Mouse (Mus musculus): ENCODE measurements at regions not wholly inside any gene's neighbourhood (a gene's known extent, or its start where the extent isn't known, plus 50 kb on each side); places are given as distances from the start of the nearest gene placed in this dataset.

DNA sequence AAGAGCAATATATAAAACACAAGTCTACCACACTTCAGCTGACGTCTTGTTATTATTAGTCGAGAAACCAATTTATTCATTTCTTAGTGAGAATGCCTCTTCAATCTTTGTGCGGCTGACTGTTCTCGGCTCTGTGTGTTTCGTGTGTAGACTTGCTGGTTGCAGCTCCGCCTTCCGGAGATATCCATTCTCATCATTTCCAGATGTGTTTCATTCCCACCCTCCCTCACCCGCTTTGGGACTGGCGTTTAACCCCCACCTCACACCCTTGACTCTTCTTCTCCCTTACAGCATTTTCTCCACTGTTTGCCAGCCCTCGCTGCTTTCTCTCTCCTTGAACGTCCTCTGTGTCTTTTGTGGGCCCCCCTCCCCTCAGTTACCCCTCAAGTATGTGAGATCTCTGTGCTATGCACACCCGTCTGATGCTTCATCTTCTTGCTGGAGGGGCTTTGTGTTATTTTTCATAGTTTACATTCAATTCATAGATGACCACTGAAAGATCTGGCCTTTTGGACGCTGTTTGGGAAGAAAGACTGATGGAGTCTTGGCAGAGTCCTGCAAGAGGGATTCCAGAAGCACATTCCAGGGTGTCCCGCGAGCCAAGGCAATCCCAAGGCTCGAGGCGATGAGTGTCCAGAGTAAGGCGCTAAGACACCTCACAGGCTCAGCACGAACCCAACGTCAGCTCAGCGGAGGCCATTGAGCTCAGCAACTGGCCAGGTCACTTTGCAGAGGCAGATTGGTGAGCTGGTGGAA, 121.9 kb upstream of the Arglu1 start:
- 88% methylated on average over 21 of the region's 21 CpGs for WGBS
- no peaks in the 10 kb centered on the region for H3K27me3 ChIP-seq
- H3K4me3 ChIP-seq (replicated peaks) = no peak overlapping the region
- H3K36me3 ChIP-seq = no peaks in the 10 kb centered on the region
- no peaks in the 10 kb centered on the region for H3K9me3 ChIP-seq
- H3K4me2 ChIP-seq (replicated peaks) = no peak overlapping the region
- H3K4me1 ChIP-seq (replicated peaks) = no peaks in the 10 kb centered on the region
- H3K27ac ChIP-seq = no peak overlapping the region
- ATAC-seq = no peak
- H3K9ac ChIP-seq (replicated peaks) = no peak overlapping the region

DNA sequence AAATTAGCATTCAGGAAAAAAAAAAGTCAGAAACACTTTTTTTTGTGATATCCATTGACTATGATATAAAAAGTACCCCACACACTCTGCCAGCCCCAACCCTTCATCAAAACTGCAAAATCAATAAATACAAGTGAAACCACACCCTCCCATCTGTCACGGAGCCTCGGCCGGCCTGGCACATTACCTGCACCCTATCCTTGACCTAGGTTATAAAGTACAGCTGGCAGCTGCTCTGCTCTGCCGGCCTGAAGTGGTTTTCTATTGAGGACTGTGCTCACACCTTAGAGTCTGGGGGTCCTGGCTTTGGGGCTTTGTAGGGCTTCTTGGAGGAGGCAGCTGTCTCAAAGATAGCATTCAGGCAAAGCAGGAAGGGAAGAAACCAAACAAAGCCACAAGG, 120.6 kb upstream of the Arglu1 start:
- Histone ChIP-seq H3K36me3 (no peaks in the 10 kb centered on the region), H3K9ac (replicated peaks) (no peak overlapping the region), H3K4me3 (replicated peaks) (no peak overlapping the region), H3K4me2 (replicated peaks) (no peak overlapping the region), H3K9me3 (no peaks in the 10 kb centered on the region), H3K4me1 (replicated peaks) (no peaks in the 10 kb centered on the region), H3K27ac (no peak overlapping the region), H3K27me3 (no peaks in the 10 kb centered on the region)
- WGBS = 77% methylated on average over 4 of the region's 4 CpGs
- ATAC-seq = no peak

DNA sequence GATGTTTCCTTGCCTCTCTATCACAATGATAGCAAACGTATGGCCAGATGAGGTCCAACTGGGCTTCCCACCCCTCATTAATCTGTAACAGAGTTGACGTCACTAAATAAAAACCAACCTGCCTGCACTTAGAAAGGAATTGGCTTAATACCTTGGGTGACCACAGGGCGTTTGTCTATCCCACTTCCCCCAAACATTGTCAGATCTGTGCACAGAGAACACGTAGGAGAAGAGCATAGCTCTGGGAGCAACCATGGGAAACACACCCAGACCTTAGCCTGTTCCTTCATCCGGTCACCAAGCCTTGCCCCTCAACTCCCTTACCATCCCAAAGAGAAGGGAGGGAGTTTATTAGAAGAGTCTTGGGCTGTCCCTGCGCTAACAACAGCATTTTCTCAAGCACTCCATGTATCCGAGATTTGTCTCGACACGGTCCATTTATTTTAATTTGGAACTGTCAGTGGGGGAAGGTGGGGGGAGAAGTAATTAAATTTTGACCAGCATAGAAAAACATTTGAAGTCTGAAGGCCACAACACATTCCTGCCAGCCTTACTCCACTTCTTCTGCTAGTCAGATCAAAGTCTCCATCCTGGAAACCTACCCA, 119.6 kb upstream of the Arglu1 start:
- Histone ChIP-seq H3K4me2 (replicated peaks) (no peak overlapping the region), H3K4me1 (replicated peaks) (no peaks in the 10 kb centered on the region), H3K27me3 (no peaks in the 10 kb centered on the region), H3K4me3 (replicated peaks) (no peak overlapping the region), H3K36me3 (no peaks in the 10 kb centered on the region), H3K27ac (no peak overlapping the region), H3K9ac (replicated peaks) (no peak overlapping the region), H3K9me3 (no peaks in the 10 kb centered on the region)
- WGBS = 63% methylated on average over 9 of the region's 9 CpGs
- no peak for ATAC-seq

DNA sequence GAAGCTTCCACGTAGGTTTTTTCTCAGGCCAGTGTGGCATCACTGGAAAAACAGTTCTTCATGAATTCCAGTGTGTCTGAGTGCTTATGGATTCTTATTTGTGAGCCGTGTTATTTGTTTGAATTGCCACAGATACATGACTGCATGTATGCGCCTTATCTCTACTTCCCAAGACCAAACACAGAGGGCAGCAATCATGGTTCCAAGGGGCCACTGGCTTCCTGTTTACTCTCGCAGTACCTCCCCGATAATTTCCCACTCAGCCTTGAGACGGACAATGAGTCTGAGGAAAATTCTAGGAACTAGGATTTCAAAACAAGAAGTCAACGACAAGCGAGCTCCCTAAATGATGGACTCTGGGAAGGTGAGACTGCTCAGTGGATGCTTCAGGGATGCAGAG, 119.0 kb upstream of the Arglu1 start:
- no peaks in the 10 kb centered on the region for H3K36me3 ChIP-seq
- 98% methylated on average over 8 of the region's 8 CpGs for WGBS
- no peaks in the 10 kb centered on the region for H3K4me1 ChIP-seq (replicated peaks)
- H3K9me3 ChIP-seq = no peaks in the 10 kb centered on the region
- ATAC-seq = no peak
- H3K4me3 ChIP-seq (replicated peaks) = no peak overlapping the region
- no peak overlapping the region for H3K4me2 ChIP-seq (replicated peaks)
- no peak overlapping the region for H3K27ac ChIP-seq
- H3K9ac ChIP-seq (replicated peaks) = no peak overlapping the region
- no peaks in the 10 kb centered on the region for H3K27me3 ChIP-seq

DNA sequence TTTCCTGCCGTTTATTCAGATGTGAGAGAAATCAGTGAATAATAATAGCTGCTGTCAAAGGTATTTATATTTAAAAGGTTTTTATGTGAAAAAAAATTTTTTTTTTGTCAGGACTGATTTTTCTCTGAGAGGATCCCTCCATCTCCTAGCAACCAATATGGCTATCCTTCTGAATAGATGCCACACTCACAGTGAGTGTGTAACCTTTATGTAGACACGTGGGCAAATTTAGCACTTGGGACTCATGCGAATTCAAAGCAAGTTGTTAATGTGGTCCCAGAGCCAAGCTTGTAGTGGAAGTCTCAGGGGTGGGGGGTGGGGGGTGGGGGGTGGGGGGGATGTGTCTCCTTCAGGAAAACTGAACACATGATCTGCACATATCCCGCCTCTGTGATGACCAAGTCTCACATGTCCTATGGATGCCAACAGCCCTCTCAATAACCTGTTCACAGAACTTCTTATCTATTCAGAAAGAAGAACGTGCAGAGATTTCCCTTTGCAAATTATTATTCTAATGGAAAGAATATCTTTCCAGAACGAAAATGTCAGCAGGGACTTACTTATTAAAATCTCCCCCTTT, 112.5 kb upstream of the Arglu1 start:
- 0 out of 2 replicates have a peak, but pooled peaks have one; percentile 40 for ATAC-seq
- no peak overlapping the region for H3K9ac ChIP-seq (replicated peaks)
- no peaks in the 10 kb centered on the region for H3K9me3 ChIP-seq
- H3K27me3 ChIP-seq = no peaks in the 10 kb centered on the region
- no peak overlapping the region for H3K4me3 ChIP-seq (replicated peaks)
- peaks cover 8% of the 10 kb centered on the region for H3K4me1 ChIP-seq (replicated peaks)
- H3K4me2 ChIP-seq (replicated peaks) = no peak overlapping the region
- no peak overlapping the region for H3K27ac ChIP-seq
- no peaks in the 10 kb centered on the region for H3K36me3 ChIP-seq
- WGBS = 61% methylated on average over 6 of the region's 6 CpGs

DNA sequence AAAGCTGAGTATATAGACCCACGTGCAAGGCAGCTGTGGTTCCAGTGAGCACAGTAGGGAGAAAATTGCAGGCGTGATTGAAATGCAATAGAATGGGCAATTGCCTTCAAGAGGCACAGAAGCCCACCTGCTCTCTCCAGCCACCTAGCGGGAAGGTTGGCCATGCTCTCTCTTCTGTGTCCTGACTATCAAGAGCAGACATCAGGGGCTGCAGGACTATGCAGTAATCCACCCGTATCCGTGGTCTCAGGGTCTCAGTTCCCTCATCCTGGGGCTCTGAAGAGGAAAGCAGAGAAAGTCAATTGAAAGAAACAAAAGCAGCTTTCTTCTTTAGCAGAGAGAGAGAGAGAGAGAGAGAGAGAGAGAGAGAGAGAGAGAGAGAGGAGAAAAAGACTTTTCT, 112.0 kb upstream of the Arglu1 start:
- peak overlapping the region; percentile 14; the same call in 1 of the 2 replicates for H3K27ac ChIP-seq
- WGBS = 29% methylated on average over 5 of the region's 5 CpGs

DNA sequence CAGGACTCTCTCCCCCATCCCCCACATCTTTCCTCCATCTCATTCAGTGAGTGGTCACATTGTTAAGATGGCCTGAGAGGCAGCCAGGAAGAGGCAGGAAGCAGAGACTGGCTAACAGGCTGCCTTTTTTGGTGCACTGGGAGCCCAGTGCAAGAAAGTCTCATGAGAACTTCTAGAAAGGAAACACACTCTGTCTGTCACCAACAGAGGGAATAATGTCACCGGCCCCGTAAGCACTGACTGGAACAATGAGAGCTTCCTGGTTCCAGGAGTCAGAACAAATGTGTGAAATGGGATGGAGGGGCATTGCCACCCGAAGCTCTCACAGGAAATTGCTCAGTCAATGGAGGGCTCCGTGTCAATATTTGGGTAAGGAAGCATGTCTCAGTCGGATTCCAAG, 111.3 kb upstream of the Arglu1 start:
- Histone ChIP-seq H3K27me3 (no peaks in the 10 kb centered on the region), H3K9ac (replicated peaks) (no peak overlapping the region), H3K27ac (no peak overlapping the region), H3K9me3 (no peaks in the 10 kb centered on the region), H3K36me3 (no peaks in the 10 kb centered on the region), H3K4me1 (replicated peaks) (peaks cover 10% of the 10 kb centered on the region), H3K4me2 (replicated peaks) (no peak overlapping the region), H3K4me3 (replicated peaks) (no peak overlapping the region)
- no peak for ATAC-seq
- 73% methylated on average over 5 of the region's 5 CpGs for WGBS

More for the DNA sequence above, 112.0 kb upstream of the Arglu1 start:
- Histone ChIP-seq H3K9me3 (no peaks in the 10 kb centered on the region), H3K4me1 (replicated peaks) (peaks cover 10% of the 10 kb centered on the region), H3K4me3 (replicated peaks) (no peak overlapping the region), H3K4me2 (replicated peaks) (no peak overlapping the region), H3K27me3 (no peaks in the 10 kb centered on the region), H3K9ac (replicated peaks) (no peak overlapping the region), H3K36me3 (no peaks in the 10 kb centered on the region)
- ATAC-seq = no peak

DNA sequence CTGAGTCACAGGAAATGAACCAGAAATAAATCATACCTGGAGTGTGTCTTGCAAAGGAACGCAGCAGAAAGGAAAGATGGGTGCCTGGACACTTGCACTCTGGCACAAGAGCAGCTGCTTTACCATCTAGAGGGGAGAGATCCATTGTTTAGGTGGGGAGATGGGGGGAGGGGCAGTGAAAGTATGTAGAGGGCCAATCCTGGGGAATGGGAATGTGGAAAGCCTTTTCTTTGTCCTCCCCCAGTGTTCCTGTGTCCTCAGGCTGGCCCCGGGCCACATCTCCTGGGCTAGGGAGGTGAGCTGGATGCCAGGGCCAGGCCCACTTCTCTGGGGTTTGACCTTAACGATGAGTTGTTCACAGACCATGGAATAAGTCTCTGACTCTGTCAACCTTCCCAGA, 107.2 kb upstream of the Arglu1 start:
- Histone ChIP-seq H3K27ac (no peak overlapping the region), H3K4me2 (replicated peaks) (no peak overlapping the region), H3K36me3 (no peaks in the 10 kb centered on the region), H3K4me1 (replicated peaks) (peaks cover 10% of the 10 kb centered on the region), H3K4me3 (replicated peaks) (no peak overlapping the region), H3K27me3 (no peaks in the 10 kb centered on the region), H3K9ac (replicated peaks) (no peak overlapping the region), H3K9me3 (no peaks in the 10 kb centered on the region)
- WGBS = 66% methylated on average over 3 of the region's 3 CpGs
- no peak for ATAC-seq

DNA sequence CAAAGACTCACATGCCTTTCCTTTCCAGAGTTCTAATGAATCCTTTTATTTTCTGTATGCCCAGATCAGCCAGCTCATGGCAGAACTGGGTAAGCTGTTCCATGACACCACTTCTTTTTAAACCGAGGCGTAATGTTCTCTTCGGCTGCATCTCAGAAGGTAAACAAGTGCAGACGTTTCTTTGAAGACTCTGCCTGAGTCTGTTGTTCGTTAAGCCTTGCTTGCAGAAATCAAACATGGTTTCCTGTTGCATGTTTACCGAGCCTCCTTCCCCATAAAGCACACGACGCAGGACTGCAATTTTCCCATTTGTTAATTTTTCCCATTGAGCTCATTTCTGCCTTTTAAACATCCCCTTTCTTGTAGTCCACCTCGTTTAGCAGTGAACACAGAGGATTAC, 106.6 kb upstream of the Arglu1 start:
- no peaks in the 10 kb centered on the region for H3K27me3 ChIP-seq
- H3K36me3 ChIP-seq = no peaks in the 10 kb centered on the region
- no peak overlapping the region for H3K4me3 ChIP-seq (replicated peaks)
- H3K9ac ChIP-seq (replicated peaks) = no peak overlapping the region
- no peak overlapping the region for H3K4me2 ChIP-seq (replicated peaks)
- ATAC-seq = no peak
- peaks cover 5% of the 10 kb centered on the region; the same call in 1 of the 2 replicates for H3K4me1 ChIP-seq (replicated peaks)
- 60% methylated on average over 9 of the region's 9 CpGs for WGBS
- no peaks in the 10 kb centered on the region for H3K9me3 ChIP-seq
- H3K27ac ChIP-seq = no peak overlapping the region

DNA sequence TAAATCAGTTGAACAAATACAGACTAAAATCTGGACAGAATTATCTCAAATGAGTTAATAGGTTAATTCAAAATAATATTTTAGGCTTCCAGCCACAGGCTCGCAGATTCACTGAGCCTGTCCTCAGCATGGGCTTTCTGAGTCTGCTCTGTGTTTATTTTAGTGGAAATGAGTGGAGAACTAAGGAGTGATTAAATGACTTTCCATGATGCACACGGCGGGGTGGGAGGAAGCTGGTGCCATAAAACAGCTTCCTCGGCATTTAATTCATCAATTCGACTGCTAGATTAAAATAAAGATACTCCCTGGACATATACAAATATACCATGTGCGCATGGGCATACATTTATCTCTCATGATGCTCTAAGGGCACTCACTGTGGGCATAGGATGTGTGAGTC, 104.4 kb upstream of the Arglu1 start:
- Histone ChIP-seq H3K27me3 (no peaks in the 10 kb centered on the region), H3K4me1 (replicated peaks) (0 out of 2 replicates have a peak, but pooled peaks cover 2% of the 10 kb centered on the region), H3K27ac (no peak overlapping the region), H3K9me3 (no peaks in the 10 kb centered on the region), H3K4me3 (replicated peaks) (no peak overlapping the region), H3K36me3 (no peaks in the 10 kb centered on the region), H3K9ac (replicated peaks) (no peak overlapping the region), H3K4me2 (replicated peaks) (no peak overlapping the region)
- WGBS = 89% methylated on average over 6 of the region's 6 CpGs
- no peak for ATAC-seq

DNA sequence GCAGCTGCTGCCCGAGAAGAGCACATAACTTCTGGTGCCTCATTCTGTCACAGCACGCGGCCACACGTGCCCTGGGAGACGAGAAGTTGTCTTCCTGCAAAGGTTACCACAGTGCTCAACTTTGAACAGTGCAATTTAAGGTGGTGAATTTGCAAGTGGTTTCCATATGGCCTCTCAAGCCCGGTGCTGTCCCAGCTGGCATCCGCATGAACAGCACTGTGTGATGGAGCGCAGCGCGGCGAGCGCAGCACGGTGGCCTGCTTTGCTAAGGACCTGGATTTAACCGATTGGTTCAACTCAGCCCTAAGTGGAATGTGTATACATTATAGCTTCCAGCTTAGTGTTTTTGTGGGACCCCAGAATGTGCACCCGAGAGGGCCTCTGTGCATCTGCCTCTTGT, 89.6 kb upstream of the Arglu1 start:
- Histone ChIP-seq H3K36me3 (no peaks in the 10 kb centered on the region), H3K27me3 (peaks cover 13% of the 10 kb centered on the region; the same call in 1 of the 2 replicates), H3K4me3 (replicated peaks) (no peak overlapping the region), H3K9me3 (no peaks in the 10 kb centered on the region), H3K4me2 (replicated peaks) (no peak overlapping the region), H3K27ac (no peak overlapping the region), H3K4me1 (replicated peaks) (no peaks in the 10 kb centered on the region), H3K9ac (replicated peaks) (no peak overlapping the region)
- no peak for ATAC-seq
- WGBS = 52% methylated on average over 15 of the region's 15 CpGs

DNA sequence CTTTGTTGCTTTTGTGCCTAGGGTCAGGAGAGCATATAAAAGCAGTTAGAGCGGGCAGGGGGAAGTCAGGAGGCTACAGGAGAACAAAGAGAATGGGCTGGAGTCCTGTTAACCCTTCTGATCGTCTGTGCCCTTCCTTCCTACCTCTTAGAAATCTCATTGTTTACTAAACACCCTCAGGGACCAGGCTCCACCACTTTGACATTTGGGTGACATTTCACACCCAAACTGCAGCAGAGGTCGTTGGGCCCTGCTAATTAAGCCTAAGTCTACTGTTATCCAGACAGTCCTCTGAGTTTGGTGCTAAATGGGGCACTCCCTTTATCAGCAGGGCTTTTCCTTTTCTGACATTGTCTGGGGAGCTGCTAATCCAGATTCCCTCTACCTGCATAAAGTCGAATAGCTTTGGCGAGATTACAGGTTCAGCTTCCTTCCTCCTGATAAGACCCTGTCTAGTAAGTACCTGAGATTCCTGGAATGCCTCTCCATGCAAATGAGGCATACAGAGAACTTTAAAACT, 84.2 kb upstream of the Arglu1 start:
- H3K27me3 ChIP-seq = peaks cover 9% of the 10 kb centered on the region; the same call in 1 of the 2 replicates
- no peaks in the 10 kb centered on the region for H3K9me3 ChIP-seq
- H3K4me3 ChIP-seq (replicated peaks) = no peak overlapping the region
- 18% methylated on average over 5 of the region's 5 CpGs for WGBS
- no peak overlapping the region for H3K9ac ChIP-seq (replicated peaks)
- no peak overlapping the region for H3K4me2 ChIP-seq (replicated peaks)
- no peaks in the 10 kb centered on the region for H3K36me3 ChIP-seq
- H3K4me1 ChIP-seq (replicated peaks) = no peaks in the 10 kb centered on the region
- ATAC-seq = no peak
- no peak overlapping the region for H3K27ac ChIP-seq

Data from midbrain, embryonic 13.5 days (tissue).